Mouse (Mus musculus) embryo, embryonic 10.5 days (tissue): ENCODE data around the gene Ldlrad1.

ENCODE experiments used
- DNase-seq: peaks from one replicate; pipeline ENCODE4 v3.0.0-alpha.2; 2015; ENCODE audit warnings: low spot score

Ldlrad1 gene

GRCm38 (mm10) chr4:107208880-107209279, at the start of gene Ldlrad1:
Ldlrad1 (plus strand) TSS chr4:107209180.
- no peak for DNase-seq

GRCm38 (mm10) chr4:107160181-107160580, 48.8 kb upstream of the Ldlrad1 start:
- DNase-seq = no peak

- DNase-seq = no peak
These were observed 45.6 kb upstream of the Ldlrad1 start for GRCm38 (mm10) chr4:107163341-107163740.

GRCm38 (mm10) chr4:107163756-107164587, 45.0 kb upstream of the Ldlrad1 start:
- peak; percentile 88 for DNase-seq

- no peak for DNase-seq
These were observed 42.3 kb upstream of the Ldlrad1 start for GRCm38 (mm10) chr4:107166700-107167099.

- no peak for DNase-seq
These were observed 41.2 kb upstream of the Ldlrad1 start for GRCm38 (mm10) chr4:107167798-107168197.

GRCm38 (mm10) chr4:107177506-107177905, 31.5 kb upstream of the Ldlrad1 start:
- no peak for DNase-seq

- DNase-seq = peak; percentile 96
These were observed 30.7 kb upstream of the Ldlrad1 start, which contains the start of gene Tmem59 for GRCm38 (mm10) chr4:107178182-107178829. Tmem59 (plus strand) TSS chr4:107178399.

GRCm38 (mm10) chr4:107178830-107179490, 30.0 kb upstream of the Ldlrad1 start, which contains the start of gene Tceanc2:
Tceanc2 (minus strand) TSS chr4:107179116.
- DNase-seq = peak; percentile 71

GRCm38 (mm10) chr4:107179561-107179960, 29.4 kb upstream of the Ldlrad1 start:
- DNase-seq = no peak

- DNase-seq = no peak
These were observed 28.2 kb upstream of the Ldlrad1 start for GRCm38 (mm10) chr4:107180746-107181145.

GRCm38 (mm10) chr4:107181866-107182265, 27.1 kb upstream of the Ldlrad1 start:
- DNase-seq = no peak

GRCm38 (mm10) chr4:107182796-107183195, 26.2 kb upstream of the Ldlrad1 start:
- DNase-seq = no peak

- DNase-seq = no peak
These were observed 25.8 kb upstream of the Ldlrad1 start for GRCm38 (mm10) chr4:107183203-107183602.

- DNase-seq = peak; percentile 44
These were observed 23.3 kb upstream of the Ldlrad1 start for GRCm38 (mm10) chr4:107185703-107186102.

- no peak for DNase-seq
These were observed 15.1 kb upstream of the Ldlrad1 start for GRCm38 (mm10) chr4:107193841-107194240.

- no peak for DNase-seq
These were observed 12.5 kb upstream of the Ldlrad1 start for GRCm38 (mm10) chr4:107196454-107196853.

GRCm38 (mm10) chr4:107198072-107198471, 10.9 kb upstream of the Ldlrad1 start:
- DNase-seq = no peak

- no peak for DNase-seq
These were observed 7.2 kb upstream of the Ldlrad1 start for GRCm38 (mm10) chr4:107201779-107202178.

- DNase-seq = no peak
These were observed 6.0 kb upstream of the Ldlrad1 start for GRCm38 (mm10) chr4:107203001-107203400.

- no peak for DNase-seq
These were observed 2.0 kb upstream of the Ldlrad1 start for GRCm38 (mm10) chr4:107207016-107207415.

GRCm38 (mm10) chr4:107210483-107211097, 1.6 kb downstream of the Ldlrad1 start:
- no peak for DNase-seq
